Mouse (Mus musculus): ENCODE data around the gene Dscam. TPM values are rescaled to one million over a fixed set of nuclear protein-coding genes. Genes with fewer than 3 reads are reported as not detected.

Gene Dscam
- polyA plus RNA-seq, 1 experiment from 2014 or later = 0.63 TPM

DNA sequence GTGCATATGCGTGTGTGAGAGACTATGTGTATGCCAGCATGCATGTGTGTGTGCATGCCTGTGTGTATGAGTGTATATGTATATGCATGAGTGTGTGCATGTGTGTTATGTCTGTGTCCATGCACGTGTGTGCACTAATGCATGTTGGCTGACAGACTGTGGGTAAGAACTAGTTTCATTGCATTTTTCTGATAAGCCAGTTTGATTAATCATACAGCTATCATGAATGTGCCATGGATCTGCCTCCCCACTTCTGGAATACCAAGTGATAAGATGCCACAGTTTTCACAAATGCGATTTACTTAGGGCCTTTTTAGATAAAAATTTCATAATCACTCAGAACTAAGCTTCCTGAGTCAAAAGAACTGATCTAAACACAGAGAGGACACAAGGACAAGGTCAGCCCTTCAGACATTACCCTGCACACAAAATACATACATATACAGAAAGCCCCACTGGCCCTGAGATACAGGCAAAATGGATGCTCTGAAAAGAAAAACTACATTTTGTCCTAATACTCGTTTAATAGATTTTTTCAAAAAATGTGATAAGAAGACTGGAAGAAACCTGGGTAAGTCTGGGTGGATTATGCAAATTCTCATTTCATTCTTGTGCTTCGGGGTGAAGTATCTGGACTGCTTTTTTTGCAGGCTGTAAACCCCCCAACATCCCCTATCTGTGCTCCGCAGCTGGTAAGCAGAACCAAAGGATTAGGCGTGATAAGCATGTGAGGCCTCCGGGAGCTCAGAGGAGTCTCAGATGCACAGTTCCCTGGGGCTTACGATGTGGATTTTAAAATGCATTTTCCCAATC lies 164.3 kb downstream of the Dscam start:
- Histone ChIP-seq H3K4me1 (ENCODE audit: control insufficient read depth, insufficient read depth, low read length) (no peaks in the 10 kb centered on the region), H3K4me3 (ENCODE audit: low read depth, low read length) (no peak overlapping the region), H3K9ac (ENCODE audit: low read depth, low read length) (no peak overlapping the region), H3K27ac (replicated peaks; ENCODE audit: low read depth, low read length) (no peak overlapping the region), H3K9me3 (ENCODE audit: control insufficient read depth, low read length) (no peaks in the 10 kb centered on the region), H3K4me2 (ENCODE audit: low read depth, low read length) (no peak overlapping the region), H3K36me3 (ENCODE audit: control insufficient read depth, insufficient read depth, low read length) (no peaks in the 10 kb centered on the region), H3K27me3 (replicated peaks; ENCODE audit: control insufficient read depth, insufficient read depth, low read length) (no peaks in the 10 kb centered on the region)
- DNase-seq (ENCODE audit: low spot score) (peak; percentile 24), ATAC-seq (ENCODE audit: low read depth) (no peak)
- WGBS = 50% methylated on average over 9 of the region's 9 CpGs

DNA sequence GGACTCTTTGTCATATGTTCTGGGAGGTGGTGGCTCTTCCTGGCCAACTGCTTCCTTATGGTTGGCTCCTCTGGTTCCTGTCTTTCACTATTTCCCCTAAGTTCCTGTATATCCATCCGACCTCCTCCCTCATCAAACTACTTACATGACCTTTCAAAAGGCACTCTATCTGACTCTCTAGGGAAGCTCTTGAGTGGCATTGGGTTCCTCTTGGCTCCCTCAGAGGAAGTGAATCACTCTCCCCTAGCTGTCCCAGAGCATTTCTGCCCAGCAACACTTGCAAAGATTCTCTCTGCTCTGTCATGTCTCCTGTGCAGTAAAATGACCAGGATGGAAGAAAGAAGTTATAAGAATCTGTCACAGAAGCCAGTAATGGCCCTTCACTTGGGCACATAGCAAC lies 166.6 kb downstream of the Dscam start:
- WGBS = 40% methylated on average over 1 of the region's 1 CpGs
- Histone ChIP-seq H3K4me1 (ENCODE audit: control insufficient read depth, insufficient read depth, low read length) (no peaks in the 10 kb centered on the region), H3K4me2 (ENCODE audit: low read depth, low read length) (no peak overlapping the region), H3K36me3 (ENCODE audit: control insufficient read depth, insufficient read depth, low read length) (no peaks in the 10 kb centered on the region), H3K9ac (ENCODE audit: low read depth, low read length) (no peak overlapping the region), H3K27ac (replicated peaks; ENCODE audit: low read depth, low read length) (no peak overlapping the region), H3K27me3 (replicated peaks; ENCODE audit: control insufficient read depth, insufficient read depth, low read length) (no peaks in the 10 kb centered on the region), H3K9me3 (ENCODE audit: control insufficient read depth, low read length) (no peaks in the 10 kb centered on the region), H3K4me3 (ENCODE audit: low read depth, low read length) (no peak overlapping the region)
- no peak for DNase-seq (ENCODE audit: low spot score)
- ATAC-seq (ENCODE audit: low read depth) = no peak

DNA sequence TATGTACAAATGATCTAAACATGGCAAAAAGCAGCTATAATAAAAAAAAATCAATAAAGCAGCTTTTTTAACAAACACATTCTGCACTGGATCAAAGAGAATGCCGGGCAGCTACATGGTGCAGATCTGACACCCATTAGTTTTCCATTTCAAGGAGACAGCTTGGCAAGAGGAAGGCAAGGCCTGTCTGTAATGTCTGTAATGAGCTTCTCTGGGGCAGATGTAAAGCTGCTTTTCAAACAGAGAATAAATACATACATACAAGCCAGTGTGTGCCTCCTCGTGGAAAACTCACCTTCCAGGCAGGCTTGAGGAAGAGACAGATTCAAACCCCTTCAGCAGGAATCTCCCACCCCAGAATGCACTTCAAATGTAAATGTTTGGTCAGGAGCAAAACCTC lies 167.7 kb downstream of the Dscam start:
- no peak overlapping the region for H3K4me3 ChIP-seq (ENCODE audit: low read depth, low read length)
- H3K9ac ChIP-seq (ENCODE audit: low read depth, low read length) = no peak overlapping the region
- H3K36me3 ChIP-seq (ENCODE audit: control insufficient read depth, insufficient read depth, low read length) = no peaks in the 10 kb centered on the region
- H3K4me1 ChIP-seq (ENCODE audit: control insufficient read depth, insufficient read depth, low read length) = no peaks in the 10 kb centered on the region
- H3K9me3 ChIP-seq (ENCODE audit: control insufficient read depth, low read length) = no peaks in the 10 kb centered on the region
- H3K27ac ChIP-seq (replicated peaks; ENCODE audit: low read depth, low read length) = no peak overlapping the region
- WGBS = 36% methylated on average over 2 of the region's 2 CpGs
- no peak overlapping the region for H3K4me2 ChIP-seq (ENCODE audit: low read depth, low read length)
- no peak for DNase-seq (ENCODE audit: low spot score)
- H3K27me3 ChIP-seq (replicated peaks; ENCODE audit: control insufficient read depth, insufficient read depth, low read length) = no peaks in the 10 kb centered on the region
- ATAC-seq (ENCODE audit: low read depth) = no peak

DNA sequence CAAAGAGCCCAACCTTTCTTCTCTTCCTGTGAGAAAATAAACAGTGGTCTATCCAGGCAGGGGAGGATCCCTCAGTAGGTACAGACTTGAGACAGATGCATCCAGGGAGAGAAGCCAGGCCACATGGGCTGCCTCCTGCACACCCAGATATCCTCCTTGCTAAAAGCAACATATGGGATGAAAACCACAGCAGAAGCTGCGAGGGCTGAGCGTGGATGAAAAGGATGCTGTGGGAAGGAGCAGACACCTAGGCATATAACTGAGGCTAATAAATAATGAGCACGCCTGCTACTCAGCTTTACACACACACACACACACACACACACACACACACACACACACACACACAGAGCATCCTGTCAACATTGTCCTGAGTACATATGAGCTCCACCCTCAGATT lies 168.4 kb downstream of the Dscam start:
- DNase-seq (ENCODE audit: low spot score) (no peak), ATAC-seq (ENCODE audit: low read depth) (no peak)
- no peak overlapping the region for H3K4me2 ChIP-seq (ENCODE audit: low read depth, low read length)
- no peaks in the 10 kb centered on the region for H3K27me3 ChIP-seq (replicated peaks; ENCODE audit: control insufficient read depth, insufficient read depth, low read length)
- H3K4me3 ChIP-seq (ENCODE audit: low read depth, low read length) = no peak overlapping the region
- 65% methylated on average over 3 of the region's 3 CpGs for WGBS
- H3K9ac ChIP-seq (ENCODE audit: low read depth, low read length) = no peak overlapping the region
- H3K4me1 ChIP-seq (ENCODE audit: control insufficient read depth, insufficient read depth, low read length) = no peaks in the 10 kb centered on the region
- no peaks in the 10 kb centered on the region for H3K9me3 ChIP-seq (ENCODE audit: control insufficient read depth, low read length)
- H3K27ac ChIP-seq (replicated peaks; ENCODE audit: low read depth, low read length) = no peak overlapping the region
- H3K36me3 ChIP-seq (ENCODE audit: control insufficient read depth, insufficient read depth, low read length) = no peaks in the 10 kb centered on the region

DNA sequence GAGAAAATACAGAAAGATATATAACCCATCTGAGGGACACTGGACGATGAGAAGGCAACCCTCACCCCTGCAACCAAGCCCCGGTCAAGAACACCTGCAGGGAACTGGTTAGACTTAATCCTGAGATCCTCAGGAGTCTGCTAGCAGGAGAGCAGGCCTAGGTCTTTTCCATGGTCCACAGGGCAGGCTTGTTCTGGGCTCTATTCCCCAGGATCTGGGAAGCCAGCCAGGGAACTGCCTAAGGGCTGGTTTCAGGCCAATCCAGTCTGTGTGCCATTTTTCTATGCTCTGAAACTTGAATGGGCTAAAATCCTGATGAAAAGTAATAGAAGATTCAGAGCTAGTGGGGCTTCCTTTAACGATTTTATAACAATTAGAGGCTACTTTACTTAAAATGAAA lies 173.7 kb downstream of the Dscam start:
- ATAC-seq (ENCODE audit: low read depth) (no peak; the same call in 1 of the 2 replicates), DNase-seq (ENCODE audit: low spot score) (peak; percentile 67)
- H3K9ac ChIP-seq (ENCODE audit: low read depth, low read length) = no peak overlapping the region
- no peaks in the 10 kb centered on the region for H3K4me1 ChIP-seq (ENCODE audit: control insufficient read depth, insufficient read depth, low read length)
- no peak overlapping the region for H3K27ac ChIP-seq (replicated peaks; ENCODE audit: low read depth, low read length)
- no peaks in the 10 kb centered on the region for H3K9me3 ChIP-seq (ENCODE audit: control insufficient read depth, low read length)
- no peaks in the 10 kb centered on the region for H3K36me3 ChIP-seq (ENCODE audit: control insufficient read depth, insufficient read depth, low read length)
- H3K4me2 ChIP-seq (ENCODE audit: low read depth, low read length) = no peak overlapping the region
- no peak overlapping the region for H3K4me3 ChIP-seq (ENCODE audit: low read depth, low read length)
- H3K27me3 ChIP-seq (replicated peaks; ENCODE audit: control insufficient read depth, insufficient read depth, low read length) = no peaks in the 10 kb centered on the region
- WGBS = 48% methylated on average over 3 of the region's 3 CpGs

DNA sequence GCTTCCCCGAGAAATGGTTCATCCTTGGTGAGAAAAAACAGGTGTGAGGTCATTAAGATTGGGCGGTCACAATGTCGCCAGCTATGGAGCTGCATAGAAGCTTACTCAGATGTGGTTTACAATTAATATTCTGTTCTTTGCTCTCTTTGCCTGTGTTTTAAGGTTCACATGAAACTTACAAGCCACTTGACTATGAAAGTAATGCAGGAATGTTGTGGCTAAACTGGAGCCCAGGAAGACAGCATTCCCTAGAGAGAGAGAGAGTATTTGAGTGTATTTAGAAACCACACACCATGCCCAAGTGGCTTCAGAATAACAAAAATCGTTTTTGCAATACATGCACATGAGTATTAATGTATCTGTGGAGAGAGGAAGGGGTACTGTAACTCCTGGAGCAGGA lies 174.7 kb downstream of the Dscam start:
- WGBS = 70% methylated on average over 4 of the region's 4 CpGs
- H3K9me3 ChIP-seq (ENCODE audit: control insufficient read depth, low read length) = no peaks in the 10 kb centered on the region
- no peaks in the 10 kb centered on the region for H3K27me3 ChIP-seq (replicated peaks; ENCODE audit: control insufficient read depth, insufficient read depth, low read length)
- no peak overlapping the region for H3K4me2 ChIP-seq (ENCODE audit: low read depth, low read length)
- H3K27ac ChIP-seq (replicated peaks; ENCODE audit: low read depth, low read length) = no peak overlapping the region
- ATAC-seq (ENCODE audit: low read depth) (no peak), DNase-seq (ENCODE audit: low spot score) (no peak)
- H3K9ac ChIP-seq (ENCODE audit: low read depth, low read length) = no peak overlapping the region
- H3K4me3 ChIP-seq (ENCODE audit: low read depth, low read length) = no peak overlapping the region
- no peaks in the 10 kb centered on the region for H3K4me1 ChIP-seq (ENCODE audit: control insufficient read depth, insufficient read depth, low read length)
- no peaks in the 10 kb centered on the region for H3K36me3 ChIP-seq (ENCODE audit: control insufficient read depth, insufficient read depth, low read length)

DNA sequence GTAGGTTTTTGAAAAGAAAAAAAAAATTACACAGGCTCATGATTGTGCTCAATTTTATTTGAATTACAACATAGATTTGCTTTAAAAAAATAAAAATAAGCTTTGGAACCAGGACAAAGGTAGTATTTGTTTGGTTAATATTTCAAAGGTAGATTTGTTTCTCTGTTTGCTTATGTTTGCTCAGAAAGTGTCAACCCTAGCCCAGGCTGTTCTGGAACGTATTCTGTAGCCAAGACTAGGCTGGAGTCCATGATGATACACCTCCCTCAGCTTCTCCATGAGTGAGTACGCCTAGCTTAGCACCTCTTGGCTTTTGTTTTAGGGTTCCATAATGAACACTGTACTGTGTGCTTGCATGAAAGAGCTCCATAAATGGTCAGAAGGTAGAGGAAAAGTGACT lies 183.2 kb downstream of the Dscam start:
- Histone ChIP-seq H3K4me2 (ENCODE audit: low read depth, low read length) (no peak overlapping the region), H3K9ac (ENCODE audit: low read depth, low read length) (no peak overlapping the region), H3K4me3 (ENCODE audit: low read depth, low read length) (no peak overlapping the region), H3K27me3 (replicated peaks; ENCODE audit: control insufficient read depth, insufficient read depth, low read length) (no peaks in the 10 kb centered on the region), H3K9me3 (ENCODE audit: control insufficient read depth, low read length) (no peaks in the 10 kb centered on the region), H3K36me3 (ENCODE audit: control insufficient read depth, insufficient read depth, low read length) (no peaks in the 10 kb centered on the region), H3K27ac (replicated peaks; ENCODE audit: low read depth, low read length) (no peak overlapping the region), H3K4me1 (ENCODE audit: control insufficient read depth, insufficient read depth, low read length) (no peaks in the 10 kb centered on the region)
- ATAC-seq (ENCODE audit: low read depth) (no peak), DNase-seq (ENCODE audit: low spot score) (no peak)
- WGBS = 72% methylated on average over 2 of the region's 2 CpGs

DNA sequence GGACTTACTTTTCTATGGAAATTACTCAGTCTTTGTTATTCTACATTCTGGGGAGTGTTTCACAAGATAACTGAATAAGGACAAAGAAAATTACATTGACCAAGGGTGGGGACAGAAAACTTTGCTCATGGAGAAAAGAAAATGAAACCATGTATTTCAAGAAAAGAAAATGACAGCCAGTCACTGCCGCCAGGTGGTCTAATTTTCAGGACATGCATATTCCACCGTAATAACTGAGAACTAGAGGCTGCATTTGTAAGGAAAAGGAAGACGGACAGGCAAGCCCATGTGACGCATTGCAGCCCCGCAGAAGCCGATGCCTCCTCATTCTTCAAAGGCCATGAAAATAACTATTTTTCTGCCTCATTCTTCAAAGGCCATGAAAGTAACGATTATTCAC lies 197.3 kb downstream of the Dscam start:
- H3K36me3 ChIP-seq (ENCODE audit: control insufficient read depth, insufficient read depth, low read length) = no peaks in the 10 kb centered on the region
- H3K27ac ChIP-seq (replicated peaks; ENCODE audit: low read depth, low read length) = no peak overlapping the region
- no peaks in the 10 kb centered on the region for H3K9me3 ChIP-seq (ENCODE audit: control insufficient read depth, low read length)
- H3K27me3 ChIP-seq (replicated peaks; ENCODE audit: control insufficient read depth, insufficient read depth, low read length) = no peaks in the 10 kb centered on the region
- WGBS = 64% methylated on average over 7 of the region's 7 CpGs
- no peak overlapping the region for H3K9ac ChIP-seq (ENCODE audit: low read depth, low read length)
- H3K4me1 ChIP-seq (ENCODE audit: control insufficient read depth, insufficient read depth, low read length) = no peaks in the 10 kb centered on the region
- no peak for DNase-seq (ENCODE audit: low spot score)
- no peak overlapping the region for H3K4me3 ChIP-seq (ENCODE audit: low read depth, low read length)
- H3K4me2 ChIP-seq (ENCODE audit: low read depth, low read length) = no peak overlapping the region
- no peak for ATAC-seq (ENCODE audit: low read depth)

DNA sequence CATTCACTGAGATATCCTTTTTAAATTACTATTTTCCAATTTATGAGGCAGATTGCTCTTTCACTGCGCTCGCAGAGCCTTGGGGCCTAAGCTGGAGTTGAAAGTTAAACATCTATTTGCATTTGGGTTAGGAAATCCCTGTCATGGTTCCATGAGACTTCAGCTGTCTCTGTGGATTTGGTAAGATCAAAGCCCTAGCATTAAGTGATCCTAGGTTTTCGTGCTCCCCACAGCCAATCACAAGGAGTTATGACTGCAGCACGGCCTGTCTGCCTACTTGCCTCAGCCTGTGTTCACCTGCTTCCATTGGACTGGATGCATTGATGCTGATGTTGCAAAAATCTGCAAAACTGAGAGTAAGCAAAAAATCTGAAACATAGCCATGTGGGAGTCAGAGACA lies 198.8 kb downstream of the Dscam start:
- Histone ChIP-seq H3K36me3 (ENCODE audit: control insufficient read depth, insufficient read depth, low read length) (no peaks in the 10 kb centered on the region), H3K27me3 (replicated peaks; ENCODE audit: control insufficient read depth, insufficient read depth, low read length) (no peaks in the 10 kb centered on the region), H3K9ac (ENCODE audit: low read depth, low read length) (no peak overlapping the region), H3K4me2 (ENCODE audit: low read depth, low read length) (no peak overlapping the region), H3K9me3 (ENCODE audit: control insufficient read depth, low read length) (no peaks in the 10 kb centered on the region), H3K27ac (replicated peaks; ENCODE audit: low read depth, low read length) (no peak overlapping the region), H3K4me3 (ENCODE audit: low read depth, low read length) (no peak overlapping the region), H3K4me1 (ENCODE audit: control insufficient read depth, insufficient read depth, low read length) (no peaks in the 10 kb centered on the region)
- WGBS = 63% methylated on average over 4 of the region's 4 CpGs
- ATAC-seq (ENCODE audit: low read depth) = no peak
- DNase-seq (ENCODE audit: low spot score) = peak; percentile 39

Data from embryonic facial prominence, embryonic 14.5 days (tissue).